Comparison of ENCODE assay signal across 24 mouse cellular contexts in the genomic region with DNA sequence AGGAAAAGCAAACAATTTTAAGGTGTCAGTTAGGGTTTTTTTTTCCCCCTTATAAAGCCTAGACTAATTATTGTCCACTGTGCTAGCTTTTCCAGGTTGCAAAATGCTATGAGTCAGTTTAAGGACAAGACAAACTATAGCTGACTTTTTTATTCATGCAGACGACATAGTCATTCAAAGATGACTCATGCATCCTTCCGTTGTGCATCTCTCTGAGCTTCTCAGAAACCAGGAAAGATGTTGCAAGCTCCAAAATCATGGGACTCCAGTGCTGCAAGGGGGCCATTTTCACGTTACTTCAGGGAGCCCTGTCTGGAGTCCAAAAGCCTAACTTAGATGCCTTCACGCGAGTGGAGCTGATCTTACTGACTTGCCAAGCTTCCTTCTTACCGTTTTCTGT. TPM values are rescaled to one million over a fixed set of nuclear protein-coding genes. Genes with fewer than 3 reads are reported as not detected.
DNase-seq lines count a peak whose midpoint lies in the region; ATAC-seq and TF ChIP-seq lines count a peak whose summit lies in the region.
"Had no signal": no experiment of that assay in that cellular context is flagged by ENCODE, and none has a peak within 500 bp of the region (broad histone marks: within the 10 kb centered on the region; RNA-seq: fewer than 3 reads in every experiment).

No protein-coding gene starts in this region.

- H3K79me2 ChIP-seq in liver, adult 2 months (ENCODE audit: control insufficient read depth, insufficient read depth, low read length): no peaks in the 10 kb centered on the region

- H3K9ac ChIP-seq in liver, adult 2 months (ENCODE audit: low read depth, low read length): no peak overlapping the region
- no peak overlapping the region for H3K9ac ChIP-seq in liver, embryonic 12.5 days
- H3K9ac ChIP-seq in forebrain, embryonic 14.5 days (ENCODE audit: low read length): no peak overlapping the region
- H3K9ac ChIP-seq: embryonic facial prominence, embryonic 13.5 days; hindbrain, embryonic 15.5 days; liver, embryonic 13.5 days had no signal

- no peak overlapping the region for H3K27ac ChIP-seq in liver, adult 2 months (replicated peaks; ENCODE audit: insufficient read depth, low read depth, low read length)
- H3K27ac ChIP-seq in liver, embryonic 12.5 days: no peak overlapping the region
- no peak overlapping the region for H3K27ac ChIP-seq in forebrain, embryonic 14.5 days (ENCODE audit: low read depth, low read length)
- H3K27ac ChIP-seq: embryonic facial prominence, embryonic 13.5 days; heart, adult 2 months; hindbrain, embryonic 15.5 days; liver, embryonic 13.5 days had no signal

- DNase-seq in liver, adult 2 months (ENCODE audit: extremely low read depth, low read depth, low spot score): peak; percentile 46
- DNase-seq in 416B (ENCODE audit: low read depth) (peak; percentile 94), NIH3T3 (ENCODE audit: low read depth) (peak; percentile 85)
- no peak for DNase-seq in kidney, adult 8-10 months
- no peak for DNase-seq in forebrain, embryonic 14.5 days (ENCODE audit: low spot score)
- DNase-seq: kidney, postnatal 36 days; liver, embryonic 13.5 days had no signal

- no peak for TF ChIP-seq POLR2A in liver, adult 2 months (IDR thresholded peaks at IDR 0.05; ENCODE audit: extremely low read depth, insufficient read depth, low read length)

- no peak for TF ChIP-seq CTCF in liver, adult 2 months (IDR thresholded peaks at IDR 0.05; ENCODE audit: low read depth, low read length)

- no peak for ATAC-seq in liver, embryonic 12.5 days
- ATAC-seq in granulocyte monocyte progenitor cell, adult 5-6 weeks (replicated peaks; ENCODE audit: poor library complexity, severe bottlenecking): peak; percentile 96
- no peak for ATAC-seq in forebrain, embryonic 14.5 days
- ATAC-seq: intestine, postnatal 0 days had no signal

- H3K9me3 ChIP-seq in liver, embryonic 12.5 days (replicated peaks): no peaks in the 10 kb centered on the region
- H3K9me3 ChIP-seq in forebrain, embryonic 14.5 days (replicated peaks; ENCODE audit: control insufficient read depth, low read length): no peaks in the 10 kb centered on the region
- H3K9me3 ChIP-seq: embryonic facial prominence, embryonic 13.5 days; hindbrain, embryonic 15.5 days; liver, embryonic 13.5 days had no signal

- H3K4me2 ChIP-seq in liver, embryonic 12.5 days: no peak overlapping the region
- no peak overlapping the region for H3K4me2 ChIP-seq in forebrain, embryonic 14.5 days (ENCODE audit: low read length)
- H3K4me2 ChIP-seq: embryonic facial prominence, embryonic 13.5 days; hindbrain, embryonic 15.5 days; liver, embryonic 13.5 days had no signal

- no peaks in the 10 kb centered on the region; the same call in 1 of the 2 replicates for H3K36me3 ChIP-seq in liver, adult 2 months (ENCODE audit: control insufficient read depth, insufficient read depth, low read length)
- no peaks in the 10 kb centered on the region for H3K36me3 ChIP-seq in liver, embryonic 12.5 days
- no peaks in the 10 kb centered on the region for H3K36me3 ChIP-seq in forebrain, embryonic 14.5 days (ENCODE audit: control insufficient read depth, insufficient read depth, low read length)
- H3K36me3 ChIP-seq: hindbrain, embryonic 15.5 days; liver, embryonic 13.5 days had no signal

- WGBS in liver, adult 2 months: 72% methylated on average over 6 of the region's 6 CpGs
- 59% methylated on average over 6 of the region's 6 CpGs for WGBS in liver, embryonic 12.5 days (ENCODE audit: insufficient replicate concordance)
- 96% methylated on average over 6 of the region's 6 CpGs for WGBS in forebrain, embryonic 14.5 days

- H3K4me1 ChIP-seq in liver, adult 2 months (ENCODE audit: control insufficient read depth, insufficient read depth, low read length): peaks cover 4% of the 10 kb centered on the region
- no peaks in the 10 kb centered on the region for H3K4me1 ChIP-seq in liver, embryonic 12.5 days
- no peaks in the 10 kb centered on the region for H3K4me1 ChIP-seq in forebrain, embryonic 14.5 days (ENCODE audit: control insufficient read depth, insufficient read depth, low read length)
- H3K4me1 ChIP-seq: embryonic facial prominence, embryonic 13.5 days; hindbrain, embryonic 15.5 days; liver, embryonic 13.5 days had no signal

- no peaks in the 10 kb centered on the region for H3K27me3 ChIP-seq in liver, adult 2 months (ENCODE audit: control insufficient read depth, insufficient read depth, low read length)
- no peaks in the 10 kb centered on the region for H3K27me3 ChIP-seq in liver, embryonic 12.5 days (replicated peaks)
- no peaks in the 10 kb centered on the region for H3K27me3 ChIP-seq in forebrain, embryonic 14.5 days (replicated peaks; ENCODE audit: control insufficient read depth, insufficient read depth, low read length)
- H3K27me3 ChIP-seq: embryonic facial prominence, embryonic 13.5 days; hindbrain, embryonic 15.5 days; liver, embryonic 13.5 days had no signal

- H3K4me3 ChIP-seq in liver, adult 2 months (ENCODE audit: insufficient read depth, low read depth, low read length): no peak overlapping the region
- H3K4me3 ChIP-seq in liver, embryonic 12.5 days: no peak overlapping the region
- no peak overlapping the region for H3K4me3 ChIP-seq in forebrain, embryonic 14.5 days (ENCODE audit: low read depth, low read length)
- H3K4me3 ChIP-seq: embryonic facial prominence, embryonic 13.5 days; heart, adult 2 months; hindbrain, embryonic 15.5 days; liver, embryonic 13.5 days had no signal

RNA-seq across cellular contexts. Expression of gene C9, which starts 33.8 kb away (rescaled TPM):
- total RNA-seq in liver, adult 2 months (2014; rRNA removed): 259 and 275 TPM in 2 replicates
- 60.7 and 78.4 TPM in 2 replicates for polyA plus RNA-seq in liver, adult 2 months (2012; rRNA removed)
- polyA plus RNA-seq in liver, embryonic 12.5 days (2016; fragmentation: Nextera tagmentation; extraction: Ambion mirVana): 0.10 and 0.25 TPM in 2 replicates
- total RNA-seq in granulocyte monocyte progenitor cell, adult 5-6 weeks (2014; fragmentation: Nextera tagmentation): not detected in 2 replicates
- not detected in 2 replicates for total RNA-seq in granulocyte monocyte progenitor cell, adult 5-6 weeks (2017)
- not detected in 2 replicates for polyA plus RNA-seq in forebrain, embryonic 14.5 days (2014; fragmentation: Nextera tagmentation; extraction: Ambion mirVana)
- total RNA-seq: adrenal gland, adult 18-20 months; heart, adult 2 months; layer of hippocampus, postnatal 14 days; left cerebral cortex, postnatal 36 days; megakaryocyte-erythroid progenitor cell, adult 5-6 weeks; monocyte, adult 5-6 weeks had no signal
- polyA plus RNA-seq: cortical plate, adult 2 months; embryonic facial prominence, embryonic 13.5 days; forebrain, embryonic 11.5 days; heart, adult 2 months; heart, postnatal 0 days; hindbrain, embryonic 15.5 days; neural tube, embryonic 14.5 days; small intestine, adult 2 months; stomach, embryonic 14.5 days had no signal

Comparison
In these comparisons a context has a peak if more than half of its experiments do, and no peak if none do; other contexts are left out.
1. RNA of gene C9, which starts 33.8 kb away (polyA plus RNA-seq): 60.7 to 78.4 TPM in liver, adult 2 months; 0.10 to 0.25 TPM in liver, embryonic 12.5 days and not detected in forebrain, embryonic 14.5 days; every median in the first group is over 10 times any median in the second.
2. DNase-seq: peak in liver, adult 2 months (single experiment), 416B (single experiment) and NIH3T3 (single experiment); none in kidney, adult 8-10 months (0 of 2) and forebrain, embryonic 14.5 days (single experiment).